Mouse (Mus musculus) bone marrow, adult 2 months (tissue): Measurements from ENCODE around the gene Gtf3c6.

ENCODE experiments used
- CTCF ChIP-seq: fragments of 200-500 bp; IDR thresholded peaks from 2 replicates; pipeline ENCODE4 v1.5.1; 2011; ENCODE audit warnings: low read length, control low read depth; ENCODE audit not compliant: control insufficient read depth, insufficient read depth
- POLR2A ChIP-seq: fragments of 200-500 bp; IDR thresholded peaks from 2 replicates; pipeline ENCODE4 v1.6.1; 2011; ENCODE audit warnings: low read depth, mild to moderate bottlenecking, control low read depth, low read length, borderline replicate concordance; ENCODE audit not compliant: control insufficient read depth

DNA sequence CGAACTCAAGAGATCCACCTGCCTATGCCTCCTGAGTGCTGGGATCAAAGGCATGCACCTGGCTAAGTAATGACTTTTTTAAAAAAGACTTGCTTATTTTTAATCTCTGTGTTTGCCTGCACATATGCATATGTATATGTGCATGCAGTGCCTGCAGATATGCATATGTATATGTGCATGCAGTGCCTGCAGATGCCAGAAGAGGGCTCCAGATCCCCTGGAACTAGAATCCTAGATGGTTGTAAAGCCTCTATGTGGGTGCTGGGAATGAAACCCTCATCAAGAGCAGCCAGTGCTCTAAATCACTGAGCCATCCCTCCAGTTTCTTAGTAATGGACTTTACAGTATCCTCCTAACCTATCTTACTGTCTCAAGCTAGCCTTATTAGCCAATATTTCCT lies 48.1 kb upstream of the Gtf3c6 start:
- TF ChIP-seq POLR2A = no peak
- TF ChIP-seq CTCF = no peak
